Mouse (Mus musculus): ENCODE results near the gene Mettl27. TPM values are rescaled to one million over a fixed set of nuclear protein-coding genes. Genes with fewer than 3 reads are reported as not detected.

Gene Mettl27
- polyA plus RNA-seq, 1 experiment from 2014 or later, result 6.8 TPM

GRCm38 (mm10) chr5:134945266-134945959 lies 13.2 kb downstream of the Mettl27 start:
- WGBS, result 47% methylated on average over 19 of the region's 19 CpGs
- Histone ChIP-seq H3K27ac (replicated peaks) (no peak overlapping the region), H3K4me2 (no peak overlapping the region), H3K9me3 (no peaks in the 10 kb centered on the region), H3K9ac (no peak overlapping the region), H3K4me3 (no peak overlapping the region), H3K36me3 (no peaks in the 10 kb centered on the region), H3K27me3 (peaks cover 21% of the 10 kb centered on the region), H3K4me1 (replicated peaks) (0 out of 2 replicates have a peak, but pooled peaks cover 2% of the 10 kb centered on the region)
- no peak for ATAC-seq (ENCODE audit: low FRiP score, low read depth)

DNA sequence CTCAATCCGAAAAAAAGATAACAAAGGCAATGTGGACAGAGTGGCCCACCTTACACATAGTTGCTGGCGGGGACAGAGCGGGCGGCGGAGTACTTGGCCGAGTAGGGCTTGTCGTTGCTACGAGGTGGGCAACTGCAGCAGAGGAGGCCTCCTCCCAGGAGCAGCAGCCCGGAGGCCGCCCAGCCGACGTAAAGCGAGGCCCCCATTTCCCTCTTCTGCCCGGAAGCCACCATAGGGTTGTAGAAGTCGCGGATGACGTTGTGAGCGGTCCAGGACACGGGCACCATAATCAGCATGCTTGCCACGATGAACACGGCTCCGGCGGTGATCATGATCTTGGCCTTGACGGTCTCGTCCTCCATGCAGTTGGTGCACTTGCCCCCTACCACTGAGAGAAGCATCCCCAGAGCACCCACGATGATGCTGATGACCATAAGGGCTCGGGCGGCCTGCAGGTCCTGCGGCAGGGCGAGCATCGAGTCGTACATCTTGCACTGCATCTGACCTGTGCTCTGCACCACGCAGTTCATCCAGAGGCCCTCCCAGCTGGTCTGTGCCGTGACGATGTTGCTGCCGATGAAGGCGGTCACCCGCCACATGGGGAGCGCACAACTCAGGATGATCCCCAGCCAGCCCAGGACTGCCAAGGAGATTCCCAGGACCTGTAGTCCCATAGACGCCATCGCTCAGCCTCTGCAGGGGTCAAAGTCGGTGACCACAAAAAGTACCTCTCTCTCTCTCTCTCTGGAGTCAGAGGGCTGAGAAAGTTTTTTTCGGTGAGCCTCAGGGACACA lies 14.1 kb downstream of the Mettl27 start:
- Histone ChIP-seq H3K27ac (replicated peaks) (no peak overlapping the region), H3K4me2 (peak overlapping the region; percentile 1; the same call in 1 of the 2 replicates), H3K9ac (no peak overlapping the region), H3K36me3 (no peaks in the 10 kb centered on the region), H3K9me3 (no peaks in the 10 kb centered on the region), H3K4me1 (replicated peaks) (0 out of 2 replicates have a peak, but pooled peaks cover 2% of the 10 kb centered on the region), H3K4me3 (no peak overlapping the region), H3K27me3 (peaks cover 21% of the 10 kb centered on the region)
- WGBS, result 24% methylated on average over 41 of the region's 43 CpGs
- ATAC-seq (ENCODE audit: low FRiP score, low read depth), result no peak

GRCm38 (mm10) chr5:134946857-134947255 lies 14.7 kb downstream of the Mettl27 start, which contains the start of gene Cldn4:
Cldn4 (minus strand) TSS chr5:134946934.
- Histone ChIP-seq H3K4me3 (no peak within 1 kb of the TSS), H3K27ac (replicated peaks) (no peak within 1 kb of the TSS), H3K27me3 (peaks cover 21% of the 10 kb centered on the region), H3K36me3 (no peaks in the 10 kb centered on the region), H3K4me1 (replicated peaks) (0 out of 2 replicates have a peak, but pooled peaks cover 2% of the 10 kb centered on the region), H3K9me3 (no peaks in the 10 kb centered on the region), H3K9ac (no peak within 1 kb of the TSS), H3K4me2 (peak within 1 kb of the TSS; percentile 1; the same call in 1 of the 2 replicates)
- 13% methylated on average over 11 of the region's 11 CpGs for WGBS
- no peak for ATAC-seq (ENCODE audit: low FRiP score, low read depth)

GRCm38 (mm10) chr5:134947420-134948084 lies 15.4 kb downstream of the Mettl27 start:
- Histone ChIP-seq H3K4me3 (no peak overlapping the region), H3K36me3 (no peaks in the 10 kb centered on the region), H3K9ac (no peak overlapping the region), H3K4me1 (replicated peaks) (0 out of 2 replicates have a peak, but pooled peaks cover 2% of the 10 kb centered on the region), H3K27me3 (peaks cover 21% of the 10 kb centered on the region), H3K9me3 (no peaks in the 10 kb centered on the region), H3K4me2 (no peak overlapping the region), H3K27ac (replicated peaks) (no peak overlapping the region)
- 69% methylated on average over 5 of the region's 5 CpGs for WGBS
- no peak for ATAC-seq (ENCODE audit: low FRiP score, low read depth)

DNA sequence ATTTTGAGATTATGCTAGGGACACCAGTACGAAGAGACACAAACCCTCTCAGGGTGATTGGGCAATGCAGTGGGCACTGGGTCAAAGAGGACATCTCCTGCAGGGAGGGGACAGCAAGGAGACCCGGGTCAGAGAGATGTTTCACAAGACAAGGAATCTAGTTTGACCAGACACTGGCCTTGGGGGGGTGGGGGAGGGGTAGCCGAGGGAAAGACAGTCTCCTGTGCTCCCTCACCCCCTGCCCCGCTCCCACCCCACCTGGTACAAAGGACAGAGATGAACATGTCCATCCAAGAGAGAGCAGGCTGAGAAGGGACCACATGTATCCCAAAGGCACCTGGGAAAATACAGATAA lies 15.9 kb downstream of the Mettl27 start:
- 72% methylated on average over 4 of the region's 4 CpGs for WGBS
- Histone ChIP-seq H3K27ac (replicated peaks) (no peak overlapping the region), H3K4me2 (no peak overlapping the region), H3K9ac (no peak overlapping the region), H3K27me3 (peaks cover 21% of the 10 kb centered on the region), H3K9me3 (no peaks in the 10 kb centered on the region), H3K4me3 (no peak overlapping the region), H3K4me1 (replicated peaks) (0 out of 2 replicates have a peak, but pooled peaks cover 2% of the 10 kb centered on the region), H3K36me3 (no peaks in the 10 kb centered on the region)
- no peak for ATAC-seq (ENCODE audit: low FRiP score, low read depth)

- ATAC-seq (ENCODE audit: low FRiP score, low read depth), result no peak
- Histone ChIP-seq H3K27me3 (peaks cover 8% of the 10 kb centered on the region), H3K4me1 (replicated peaks) (0 out of 2 replicates have a peak, but pooled peaks cover 2% of the 10 kb centered on the region), H3K27ac (replicated peaks) (no peak overlapping the region), H3K36me3 (no peaks in the 10 kb centered on the region), H3K4me2 (no peak overlapping the region), H3K9ac (no peak overlapping the region), H3K9me3 (no peaks in the 10 kb centered on the region), H3K4me3 (no peak overlapping the region)
- 46% methylated on average over 19 of the region's 19 CpGs for WGBS
These were observed 19.1 kb downstream of the Mettl27 start for GRCm38 (mm10) chr5:134951053-134951884.

DNA sequence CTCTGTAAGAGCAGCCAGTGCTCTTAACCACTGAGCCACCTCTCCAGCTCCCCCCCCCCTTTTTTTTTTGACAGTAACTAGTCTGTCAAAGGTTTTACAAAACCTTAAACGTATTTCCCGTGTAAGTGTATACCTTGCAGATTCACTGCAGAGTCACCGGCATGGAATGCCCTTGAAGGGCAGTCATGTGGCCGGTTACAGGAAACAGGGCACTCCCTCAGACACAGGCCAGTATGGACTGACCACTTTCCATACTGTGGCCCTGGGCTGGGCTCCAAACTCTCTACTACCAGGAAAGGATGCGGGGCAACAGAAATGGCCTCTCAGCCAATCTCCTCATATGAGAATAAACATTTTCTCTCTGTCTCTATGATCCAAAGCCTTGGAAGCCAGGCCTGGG lies 23.3 kb downstream of the Mettl27 start:
- Histone ChIP-seq H3K36me3 (no peaks in the 10 kb centered on the region), H3K9me3 (no peaks in the 10 kb centered on the region), H3K27me3 (no peaks in the 10 kb centered on the region), H3K4me1 (replicated peaks) (no peaks in the 10 kb centered on the region), H3K4me2 (no peak overlapping the region), H3K27ac (replicated peaks) (no peak overlapping the region), H3K9ac (no peak overlapping the region), H3K4me3 (no peak overlapping the region)
- 92% methylated on average over 5 of the region's 5 CpGs for WGBS
- no peak for ATAC-seq (ENCODE audit: low FRiP score, low read depth)

- H3K27me3 ChIP-seq, result no peaks in the 10 kb centered on the region
- no peak overlapping the region for H3K4me2 ChIP-seq
- H3K4me1 ChIP-seq (replicated peaks), result no peaks in the 10 kb centered on the region
- H3K36me3 ChIP-seq, result no peaks in the 10 kb centered on the region
- WGBS, result 79% methylated on average over 7 of the region's 7 CpGs
- no peak overlapping the region for H3K27ac ChIP-seq (replicated peaks)
- no peak overlapping the region for H3K4me3 ChIP-seq
- H3K9ac ChIP-seq, result no peak overlapping the region
- H3K9me3 ChIP-seq, result no peaks in the 10 kb centered on the region
- ATAC-seq (ENCODE audit: low FRiP score, low read depth), result no peak
These were observed 26.9 kb downstream of the Mettl27 start for GRCm38 (mm10) chr5:134959114-134959513.

GRCm38 (mm10) chr5:134960430-134960829 lies 28.3 kb downstream of the Mettl27 start:
- no peak overlapping the region for H3K9ac ChIP-seq
- H3K4me1 ChIP-seq (replicated peaks), result no peaks in the 10 kb centered on the region
- H3K4me3 ChIP-seq, result no peak overlapping the region
- H3K4me2 ChIP-seq, result no peak overlapping the region
- H3K27ac ChIP-seq (replicated peaks), result no peak overlapping the region
- ATAC-seq (ENCODE audit: low FRiP score, low read depth), result no peak
- H3K9me3 ChIP-seq, result no peaks in the 10 kb centered on the region
- H3K27me3 ChIP-seq, result no peaks in the 10 kb centered on the region
- no peaks in the 10 kb centered on the region for H3K36me3 ChIP-seq
- WGBS, result 69% methylated on average over 2 of the region's 2 CpGs

- ATAC-seq (ENCODE audit: low FRiP score, low read depth), result no peak
- Histone ChIP-seq H3K4me2 (no peak overlapping the region), H3K9ac (no peak overlapping the region), H3K9me3 (no peaks in the 10 kb centered on the region), H3K4me3 (no peak overlapping the region), H3K4me1 (replicated peaks) (peaks cover 10% of the 10 kb centered on the region), H3K27me3 (0 out of 2 replicates have a peak, but pooled peaks cover 3% of the 10 kb centered on the region), H3K36me3 (no peaks in the 10 kb centered on the region), H3K27ac (replicated peaks) (no peak overlapping the region)
- WGBS, result 92% methylated on average over 2 of the region's 2 CpGs
These were observed 29.4 kb downstream of the Mettl27 start for GRCm38 (mm10) chr5:134961519-134961918.

DNA sequence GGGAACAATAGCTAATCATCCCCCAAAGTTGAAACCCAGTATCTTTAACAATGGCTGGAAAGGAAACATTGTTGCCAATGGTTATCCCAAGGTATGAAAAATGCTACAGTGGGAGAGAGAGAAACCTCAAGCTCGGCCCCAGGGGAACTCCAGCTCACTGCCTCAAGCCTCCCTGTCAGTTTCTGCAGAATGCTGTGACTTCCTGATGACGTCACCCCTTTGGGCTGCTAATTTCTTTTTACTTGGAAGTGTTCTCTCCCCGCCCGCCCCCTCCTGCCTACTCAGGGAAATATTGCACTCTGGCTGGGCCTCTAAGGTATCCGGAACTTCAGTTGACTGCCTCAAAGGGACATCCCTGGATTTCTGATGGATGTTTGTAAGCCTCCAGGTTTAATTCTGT lies 31.4 kb downstream of the Mettl27 start:
- Histone ChIP-seq H3K27me3 (0 out of 2 replicates have a peak, but pooled peaks cover 4% of the 10 kb centered on the region), H3K4me3 (no peak overlapping the region), H3K4me2 (no peak overlapping the region), H3K9ac (no peak overlapping the region), H3K36me3 (no peaks in the 10 kb centered on the region), H3K4me1 (replicated peaks) (peaks cover 11% of the 10 kb centered on the region), H3K27ac (replicated peaks) (no peak overlapping the region), H3K9me3 (no peaks in the 10 kb centered on the region)
- 45% methylated on average over 5 of the region's 5 CpGs for WGBS
- no peak for ATAC-seq (ENCODE audit: low FRiP score, low read depth)
